Mouse (Mus musculus) liver, embryonic 16.5 days (tissue): ENCODE results near the gene Kif5c. TPM values are rescaled to one million over a fixed set of nuclear protein-coding genes. Genes with fewer than 3 reads are reported as not detected.
A peak's percentile ranks its signal among the peaks of the same experiment; 100 is the strongest.

ENCODE experiments used
- ATAC-seq: fragments of 200-750 bp; cut with Nextera tagmentation; 2 replicates; pipeline ENCODE4 v1.8.0; 2017; ENCODE audit warnings: low read depth, mild to moderate bottlenecking, moderate number of reproducible peaks, moderate library complexity
- H3K27ac ChIP-seq: fragments of 300-500 bp; sonication (generic); 2 replicates; pipeline ENCODE4 v1.5.1; 2014; ENCODE audit warnings: mild to moderate bottlenecking, low read length
- H3K27me3 ChIP-seq: fragments of 300-500 bp; sonication (generic); 2 replicates; pipeline ENCODE4 v1.6.1; 2014; ENCODE audit warnings: low read depth, low read length, mixed read lengths; ENCODE audit not compliant: control insufficient read depth, insufficient read depth
- H3K36me3 ChIP-seq: fragments of 300-500 bp; sonication (generic); 2 replicates; pipeline ENCODE4 v1.6.1; 2014; ENCODE audit warnings: mild to moderate bottlenecking; ENCODE audit not compliant: control insufficient read depth, insufficient read depth
- H3K4me1 ChIP-seq: fragments of 300-500 bp; sonication (generic); 2 replicates; pipeline ENCODE4 v1.6.1; 2014; ENCODE audit warnings: low read depth, low read length, mixed read lengths; ENCODE audit not compliant: control insufficient read depth
- H3K4me2 ChIP-seq: fragments of 300-500 bp; sonication (generic); 2 replicates; pipeline ENCODE4 v1.6.1; 2014; ENCODE audit warnings: low read depth, low read length, mixed read lengths
- H3K4me3 ChIP-seq: fragments of 300-500 bp; sonication (generic); 2 replicates; pipeline ENCODE4 v1.5.1; 2014; ENCODE audit warnings: low read depth, mild to moderate bottlenecking, low read length
- H3K9ac ChIP-seq: fragments of 300-500 bp; sonication (generic); 2 replicates; pipeline ENCODE4 v1.6.1; 2014; ENCODE audit warnings: low read depth, low read length
- H3K9me3 ChIP-seq: fragments of 300-500 bp; sonication (generic); replicated peaks from 2 replicates; pipeline ENCODE4 v1.6.1; 2016; ENCODE audit warnings: low read length; ENCODE audit not compliant: control insufficient read depth
- WGBS: fragments of 180-500 bp; shearing (Covaris S2); extraction: QIAGEN DNeasy Blood & Tissue Kit; methylation state at CpG from one replicate; pipeline ENCODE4 v1.1.7; 2014; ENCODE audit not compliant: insufficient replicate concordance; 5-methylcytosine and 5-hydroxymethylcytosine counted together
- polyA plus RNA-seq: library from polyadenylated mRNA; unstranded; fragments of >200 nt; fragmentation: Nextera tagmentation; extraction: Ambion mirVana; gene quantifications from 2 replicates; pipeline ENCODE4 v1.2.1, GENCODE M21; 2015

Gene Kif5c
- polyA plus RNA-seq, 1 experiment from 2014 or later, result 0.09 TPM

GRCm38 (mm10) chr2:49728896-49729610, 110.0 kb downstream of the Kif5c start:
- no peak for ATAC-seq
- no peak overlapping the region for H3K9ac ChIP-seq
- no peaks in the 10 kb centered on the region for H3K36me3 ChIP-seq
- no peak overlapping the region for H3K4me3 ChIP-seq
- 70% methylated on average over 10 of the region's 10 CpGs for WGBS
- peaks cover 9% of the 10 kb centered on the region for H3K4me1 ChIP-seq
- H3K27me3 ChIP-seq, result no peaks in the 10 kb centered on the region
- H3K9me3 ChIP-seq, result no peaks in the 10 kb centered on the region
- peak overlapping the region; percentile 24; the same call in 1 of the 2 replicates for H3K4me2 ChIP-seq
- H3K27ac ChIP-seq, result no peak overlapping the region

- H3K4me2 ChIP-seq, result peak overlapping the region; percentile 51
These were observed 110.5 kb downstream of the Kif5c start for GRCm38 (mm10) chr2:49729611-49729969.

DNA sequence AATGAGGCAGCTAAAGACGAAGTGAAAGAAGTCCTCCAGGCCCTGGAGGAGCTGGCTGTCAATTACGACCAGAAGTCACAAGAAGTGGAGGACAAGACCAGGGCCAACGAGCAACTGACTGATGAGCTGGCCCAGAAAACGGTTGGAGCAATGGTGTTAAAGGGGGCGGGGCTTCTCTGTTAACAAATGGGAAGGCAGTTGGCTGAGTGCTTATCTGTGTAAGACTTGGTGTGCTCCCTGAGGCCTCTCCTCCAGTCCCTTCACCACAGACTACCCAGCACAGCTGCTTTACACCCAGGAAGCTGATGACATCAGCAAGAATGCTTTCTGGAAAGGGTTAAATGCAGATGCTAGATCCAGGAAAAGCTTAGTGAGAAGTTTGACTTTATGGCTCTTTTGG, 111.1 kb downstream of the Kif5c start:
- Histone ChIP-seq H3K4me1 (peaks cover 9% of the 10 kb centered on the region), H3K4me2 (peak overlapping the region; percentile 51), H3K9me3 (no peaks in the 10 kb centered on the region), H3K9ac (no peak overlapping the region; the same call in 1 of the 2 replicates), H3K36me3 (no peaks in the 10 kb centered on the region), H3K27me3 (no peaks in the 10 kb centered on the region), H3K4me3 (peak overlapping the region; percentile 28), H3K27ac (peak overlapping the region; percentile 58)
- ATAC-seq, result peak; percentile 97
- 13% methylated on average over 5 of the region's 5 CpGs for WGBS

More at GRCm38 (mm10) chr2:49729611-49729969, 110.5 kb downstream of the Kif5c start:
- H3K9me3 ChIP-seq, result no peaks in the 10 kb centered on the region
- WGBS, result 58% methylated on average over 2 of the region's 2 CpGs
- peaks cover 9% of the 10 kb centered on the region for H3K4me1 ChIP-seq
- peak overlapping the region; percentile 58; the same call in 1 of the 2 replicates for H3K27ac ChIP-seq
- ATAC-seq, result no peak
- no peak overlapping the region; the same call in 1 of the 2 replicates for H3K9ac ChIP-seq
- H3K36me3 ChIP-seq, result no peaks in the 10 kb centered on the region
- peak overlapping the region; percentile 28 for H3K4me3 ChIP-seq
- H3K27me3 ChIP-seq, result no peaks in the 10 kb centered on the region

DNA sequence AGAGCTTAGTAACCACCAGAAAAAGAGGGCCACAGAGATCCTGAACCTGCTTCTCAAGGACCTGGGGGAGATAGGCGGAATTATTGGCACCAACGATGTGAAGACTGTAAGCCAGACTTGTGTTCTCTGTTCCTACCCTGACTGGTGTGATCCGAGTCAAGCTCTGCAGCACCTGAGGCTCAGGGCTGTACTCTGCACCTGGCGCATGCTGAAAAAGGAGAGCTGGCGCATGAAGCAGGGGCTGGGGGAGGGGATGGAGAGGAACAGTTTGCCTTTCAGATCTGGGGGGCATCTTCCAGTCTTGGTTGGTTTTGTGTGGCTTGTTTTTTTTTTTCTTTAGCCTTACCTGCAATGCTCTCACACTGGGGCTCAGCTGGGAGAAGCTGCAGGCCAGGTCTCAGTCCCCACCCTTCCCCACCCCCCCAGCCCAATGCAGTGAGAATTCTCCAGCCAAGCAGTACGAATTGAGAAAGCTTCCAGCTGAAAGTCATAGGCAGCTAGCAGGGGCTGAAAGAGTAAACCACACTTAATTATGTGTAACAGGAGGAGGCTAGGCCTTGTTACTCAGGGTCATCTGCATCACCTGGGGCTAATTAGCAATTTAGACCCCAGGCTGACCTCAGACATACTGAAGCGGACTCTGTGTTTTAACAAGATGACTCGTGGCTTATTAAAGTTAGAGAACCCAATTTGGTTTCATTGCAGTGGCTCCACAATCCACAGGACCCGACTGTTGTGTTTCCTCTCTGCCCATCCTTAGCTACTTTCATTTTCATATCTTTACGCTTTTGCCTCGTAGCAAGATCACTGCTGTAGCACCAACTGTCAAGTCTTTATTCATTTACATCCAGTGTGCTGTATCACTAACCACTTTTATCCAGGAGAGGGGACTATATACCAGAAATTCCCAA, 113.9 kb downstream of the Kif5c start:
- no peak overlapping the region for H3K9ac ChIP-seq
- no peak overlapping the region for H3K27ac ChIP-seq
- 58% methylated on average over 11 of the region's 11 CpGs for WGBS
- no peaks in the 10 kb centered on the region for H3K9me3 ChIP-seq
- no peaks in the 10 kb centered on the region for H3K27me3 ChIP-seq
- H3K4me1 ChIP-seq, result peaks cover 9% of the 10 kb centered on the region
- peak overlapping the region; percentile 51 for H3K4me2 ChIP-seq
- no peak for ATAC-seq
- H3K4me3 ChIP-seq, result 0 out of 2 replicates have a peak overlapping the region, but pooled peaks have one; percentile 2
- no peaks in the 10 kb centered on the region for H3K36me3 ChIP-seq

DNA sequence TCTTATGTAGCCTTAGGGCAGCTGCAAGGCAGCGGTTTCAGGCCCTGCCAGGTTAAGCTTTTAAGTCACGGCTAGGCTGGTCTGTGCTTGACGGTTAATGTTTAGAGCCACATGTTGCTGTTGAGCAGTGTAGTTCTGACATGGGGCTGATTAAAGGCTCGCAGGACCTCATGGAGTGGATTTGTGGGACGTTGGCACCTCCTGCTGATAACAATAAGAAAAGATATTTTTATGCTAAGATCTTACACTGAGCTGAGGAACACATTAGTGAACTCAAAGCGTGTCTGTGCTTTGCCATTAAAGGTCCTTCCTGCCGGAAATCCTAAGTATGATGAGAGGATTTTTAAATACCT, 114.5 kb downstream of the Kif5c start:
- Histone ChIP-seq H3K36me3 (no peaks in the 10 kb centered on the region), H3K9ac (0 out of 2 replicates have a peak overlapping the region, but pooled peaks have one; percentile 9), H3K9me3 (no peaks in the 10 kb centered on the region), H3K4me1 (peaks cover 9% of the 10 kb centered on the region), H3K27ac (no peak overlapping the region), H3K4me3 (0 out of 2 replicates have a peak overlapping the region, but pooled peaks have one; percentile 2), H3K4me2 (peak overlapping the region; percentile 51), H3K27me3 (no peaks in the 10 kb centered on the region)
- ATAC-seq, result no peak
- 45% methylated on average over 7 of the region's 7 CpGs for WGBS

- no peak overlapping the region for H3K27ac ChIP-seq
- WGBS, result 49% methylated on average over 7 of the region's 7 CpGs
- H3K4me2 ChIP-seq, result peak overlapping the region; percentile 51; the same call in 1 of the 2 replicates
- H3K27me3 ChIP-seq, result no peaks in the 10 kb centered on the region
- H3K4me1 ChIP-seq, result peaks cover 9% of the 10 kb centered on the region
- H3K4me3 ChIP-seq, result no peak overlapping the region
- H3K36me3 ChIP-seq, result no peaks in the 10 kb centered on the region
- no peak for ATAC-seq
- no peaks in the 10 kb centered on the region for H3K9me3 ChIP-seq
- no peak overlapping the region for H3K9ac ChIP-seq
These were observed 115.1 kb downstream of the Kif5c start for GRCm38 (mm10) chr2:49734013-49734780.

- WGBS, result 66% methylated on average over 13 of the region's 13 CpGs
- H3K27me3 ChIP-seq, result no peaks in the 10 kb centered on the region
- H3K9me3 ChIP-seq, result no peaks in the 10 kb centered on the region
- peaks cover 8% of the 10 kb centered on the region for H3K4me1 ChIP-seq
- no peak overlapping the region for H3K27ac ChIP-seq
- no peak overlapping the region for H3K9ac ChIP-seq
- no peak for ATAC-seq
- H3K36me3 ChIP-seq, result no peaks in the 10 kb centered on the region
- H3K4me2 ChIP-seq, result no peak overlapping the region
- no peak overlapping the region for H3K4me3 ChIP-seq
These were observed 116.3 kb downstream of the Kif5c start for GRCm38 (mm10) chr2:49735386-49735785.

DNA sequence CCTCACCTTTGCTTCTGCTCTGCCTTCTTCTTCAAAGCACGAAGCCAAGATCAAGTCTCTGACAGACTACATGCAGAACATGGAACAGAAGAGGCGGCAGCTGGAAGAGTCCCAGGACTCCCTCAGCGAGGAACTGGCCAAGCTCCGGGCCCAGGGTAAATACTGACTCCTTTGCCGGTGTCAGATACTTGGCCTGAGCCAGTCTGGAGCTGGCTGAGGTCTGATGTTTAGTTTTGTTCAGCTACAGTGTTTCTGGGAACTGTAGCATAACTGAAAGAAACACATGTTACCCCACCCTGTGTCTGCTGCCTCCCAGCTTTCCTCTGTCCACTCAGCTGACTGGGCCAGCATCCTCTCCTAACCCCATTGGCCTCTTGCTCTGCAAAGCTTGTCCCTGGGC, 119.9 kb downstream of the Kif5c start:
- H3K27me3 ChIP-seq, result no peaks in the 10 kb centered on the region
- H3K9me3 ChIP-seq, result no peaks in the 10 kb centered on the region
- H3K36me3 ChIP-seq, result no peaks in the 10 kb centered on the region
- ATAC-seq, result no peak
- H3K4me3 ChIP-seq, result no peak overlapping the region
- H3K4me1 ChIP-seq, result no peaks in the 10 kb centered on the region
- WGBS, result 69% methylated on average over 5 of the region's 5 CpGs
- H3K27ac ChIP-seq, result no peak overlapping the region
- H3K4me2 ChIP-seq, result no peak overlapping the region
- no peak overlapping the region for H3K9ac ChIP-seq
